Mouse (Mus musculus) layer of hippocampus, adult 6 months (tissue): Measurements from ENCODE around the gene Cdyl2. TPM values are rescaled to one million over a fixed set of nuclear protein-coding genes. Genes with fewer than 3 reads are reported as not detected.

Experiments
- long read RNA-seq, 2 experiments: library from polyadenylated mRNA; unstranded; transcript quantifications; one replicate each; pipeline ENCODE4 v2.0.0; 2019 to 2020
- polyA plus RNA-seq: library from polyadenylated mRNA; unstranded; fragments of <200 nt; fragmentation: Nextera tagmentation; gene quantifications from 2 replicates; pipeline ENCODE4 v1.2.3, GENCODE M21; 2021

Cdyl2 gene
- 6.1 and 6.6 TPM in 2 replicates for polyA plus RNA-seq
- long read RNA-seq, experiment 1, transcript Cdyl2-201 (7 exons, 2,411 nt) = major isoform, 12 of 16 reads
- long read RNA-seq, experiment 1, partial matches to known transcripts = 2 of 16 reads
- long read RNA-seq, experiment 1, other reads (novel, unspliced or antisense) = 2 of 16 reads
- long read RNA-seq, experiment 2, transcript Cdyl2-201 (7 exons, 2,411 nt) = major isoform, 52 of 57 reads
- long read RNA-seq, experiment 2, partial matches to known transcripts = 2 of 57 reads
- long read RNA-seq, experiment 2, other reads (novel, unspliced or antisense) = 3 of 57 reads

DNA sequence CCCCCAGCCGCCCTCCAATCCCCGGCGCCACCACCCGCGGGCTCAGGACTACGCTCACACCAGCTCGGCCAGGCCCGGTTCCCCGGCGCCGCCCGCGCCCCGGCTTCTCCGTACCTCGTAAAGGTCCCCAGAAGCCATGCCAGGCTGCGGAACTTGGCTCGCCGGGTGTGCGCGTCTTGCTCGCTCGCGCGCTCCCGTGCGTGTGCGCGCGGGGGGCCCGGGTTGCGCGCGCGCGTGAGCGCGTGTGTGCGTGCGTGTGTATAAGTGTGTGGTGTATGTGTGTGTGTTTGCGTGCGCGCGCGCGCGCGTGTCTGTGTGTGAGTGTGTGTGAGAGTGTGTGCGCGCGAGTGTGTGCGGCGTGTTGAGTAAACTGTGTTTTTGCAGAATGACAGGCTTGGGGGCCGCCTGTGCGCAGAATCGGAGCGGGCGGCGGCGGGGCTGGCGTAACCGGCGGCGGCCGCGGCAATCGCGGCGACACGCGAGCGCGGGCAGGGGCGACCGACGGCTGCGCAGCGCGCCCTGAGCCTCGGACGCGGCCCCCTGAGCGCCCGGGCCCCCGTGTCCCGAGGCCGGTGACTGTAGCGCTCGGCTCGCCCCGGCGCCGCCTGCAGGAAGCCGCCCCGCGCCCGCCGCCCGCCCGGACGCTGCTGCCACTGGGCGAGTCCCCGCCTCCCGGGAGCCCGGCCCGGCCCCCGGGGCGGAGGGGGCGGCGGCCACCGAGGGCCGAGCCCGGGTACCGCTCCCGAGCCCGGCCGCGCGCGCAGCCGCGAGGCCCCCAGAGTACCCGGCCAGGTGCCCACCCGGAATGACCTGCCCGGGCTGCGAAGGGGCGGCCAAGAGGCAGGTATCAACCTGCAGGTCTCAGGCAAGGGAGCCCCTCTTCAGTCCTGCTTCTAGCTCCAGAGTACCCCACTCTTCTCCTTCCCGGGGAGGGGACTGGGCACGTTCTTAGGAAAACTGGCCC lies at the start of gene Cdyl2:
Cdyl2 (minus strand) TSS at position 308 of the 964 bp plus-strand sequence.

Other genes starting within 250 kb of the Cdyl2 start
- 19.8 and 44.6 TPM in 2 replicates for gene Dynlrb2, start 228.0 kb downstream of the Cdyl2 start, polyA plus RNA-seq
- gene Cmc2, start 188.5 kb upstream of the Cdyl2 start, polyA plus RNA-seq = 49.2 and 51.0 TPM in 2 replicates
- gene Cenpn, start 188.7 kb upstream of the Cdyl2 start, polyA plus RNA-seq = 0.60 and 0.79 TPM in 2 replicates
- 4.7 and 5.1 TPM in 2 replicates for gene Atmin, start 210.4 kb upstream of the Cdyl2 start, polyA plus RNA-seq
- gene 1700030J22Rik, start 246.0 kb upstream of the Cdyl2 start, polyA plus RNA-seq = 3.2 and 3.6 TPM in 2 replicates